Mouse (Mus musculus): ENCODE results near the gene Psma5. TPM values are rescaled to one million over a fixed set of nuclear protein-coding genes. Genes with fewer than 3 reads are reported as not detected.

Gene Psma5
- 213 and 222 TPM in 2 replicates for polyA plus RNA-seq (2016; fragmentation: Nextera tagmentation; extraction: Ambion mirVana)

DNA sequence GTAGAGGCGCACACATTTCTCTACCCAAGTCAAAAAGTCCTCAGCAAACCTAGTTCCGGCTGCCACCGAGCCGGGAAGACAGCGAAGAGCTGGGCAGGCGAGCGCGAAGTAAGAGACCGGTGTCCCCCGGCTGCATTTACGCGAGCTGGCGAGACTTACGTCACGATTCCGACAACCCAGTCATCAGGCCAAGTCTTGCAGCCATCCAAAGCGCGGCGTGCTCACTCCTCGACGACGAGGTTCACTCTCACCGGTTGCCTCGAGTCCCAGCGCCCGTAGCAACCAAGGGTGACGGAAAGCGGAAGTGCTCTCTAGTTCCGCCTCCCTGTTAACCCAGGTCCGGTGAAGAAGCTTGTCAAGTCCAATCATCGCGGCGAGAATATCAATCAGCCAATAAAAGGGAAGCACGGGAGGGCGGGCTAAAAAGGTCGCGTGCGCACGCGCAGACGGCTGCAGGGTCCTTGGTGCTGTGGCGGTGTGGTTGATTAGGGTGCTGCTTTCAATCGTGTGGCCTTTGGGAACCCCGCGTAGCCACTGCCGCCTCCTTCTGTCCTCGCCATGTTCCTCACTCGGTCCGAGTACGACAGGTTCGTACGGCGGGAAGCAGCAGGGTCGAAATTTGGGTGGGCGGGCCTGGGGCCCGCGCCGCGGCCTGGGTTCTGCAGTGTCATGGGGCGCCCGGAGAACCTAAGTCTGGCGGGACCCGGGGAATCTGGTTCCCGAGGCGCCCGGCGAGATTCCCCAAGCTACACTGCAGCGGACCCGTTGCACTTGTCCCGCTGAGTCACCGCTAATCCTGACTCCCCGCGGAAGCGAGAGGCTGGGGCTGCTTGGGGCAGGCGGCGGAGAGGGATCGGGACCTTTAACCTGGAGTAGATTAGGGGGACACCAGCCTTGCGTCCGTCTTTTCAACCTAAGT is at the start of gene Psma5:
Psma5 (plus strand) TSS at position 208 of the 919 bp plus-strand sequence.
- Histone ChIP-seq H3K27ac (peak within 1 kb of the TSS; percentile 92), H3K9ac (peak within 1 kb of the TSS; percentile 89), H3K9me3 (replicated peaks) (no peaks in the 10 kb centered on the region), H3K4me2 (peak within 1 kb of the TSS; percentile 85), H3K27me3 (replicated peaks) (no peaks in the 10 kb centered on the region), H3K36me3 (peaks cover 16% of the 10 kb centered on the region), H3K4me1 (peaks cover 38% of the 10 kb centered on the region), H3K4me3 (peak within 1 kb of the TSS; percentile 94)
- WGBS (ENCODE audit: insufficient replicate concordance) = under 1% methylated on average over 79 of the region's 79 CpGs
- peak; percentile 97 for ATAC-seq

DNA sequence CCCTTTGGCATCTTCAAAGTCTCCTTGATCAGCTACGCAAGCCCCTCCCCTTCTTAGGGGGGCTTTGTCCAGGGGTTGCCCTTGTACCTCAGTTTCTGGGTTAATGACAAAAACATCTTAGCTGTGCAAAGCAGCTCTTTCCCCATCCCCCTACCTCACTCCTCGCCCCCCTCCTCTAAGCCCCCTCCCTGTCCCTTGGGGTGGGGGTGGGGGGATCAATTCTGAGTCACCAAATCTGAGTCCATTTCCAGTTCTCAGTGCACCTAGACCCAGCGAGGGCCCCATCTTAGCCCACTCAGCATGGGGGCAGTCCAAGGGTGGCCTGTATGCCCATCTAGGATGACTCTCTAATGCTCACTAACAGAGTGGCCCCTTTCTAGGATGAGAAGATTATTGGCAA is 47.7 kb upstream of the Psma5 start:
- 0 out of 2 replicates have a peak overlapping the region, but pooled peaks have one; percentile 70 for H3K4me3 ChIP-seq
- H3K27me3 ChIP-seq (replicated peaks) = peaks cover 11% of the 10 kb centered on the region; the same call in 1 of the 2 replicates
- H3K27ac ChIP-seq = no peak overlapping the region
- H3K9ac ChIP-seq = peak overlapping the region; percentile 76
- H3K4me2 ChIP-seq = peak overlapping the region; percentile 97
- H3K4me1 ChIP-seq = peaks cover 32% of the 10 kb centered on the region
- 77% methylated on average over 3 of the region's 3 CpGs for WGBS (ENCODE audit: insufficient replicate concordance)
- no peaks in the 10 kb centered on the region for H3K9me3 ChIP-seq (replicated peaks)
- ATAC-seq = no peak
- H3K36me3 ChIP-seq = peaks cover 35% of the 10 kb centered on the region

DNA sequence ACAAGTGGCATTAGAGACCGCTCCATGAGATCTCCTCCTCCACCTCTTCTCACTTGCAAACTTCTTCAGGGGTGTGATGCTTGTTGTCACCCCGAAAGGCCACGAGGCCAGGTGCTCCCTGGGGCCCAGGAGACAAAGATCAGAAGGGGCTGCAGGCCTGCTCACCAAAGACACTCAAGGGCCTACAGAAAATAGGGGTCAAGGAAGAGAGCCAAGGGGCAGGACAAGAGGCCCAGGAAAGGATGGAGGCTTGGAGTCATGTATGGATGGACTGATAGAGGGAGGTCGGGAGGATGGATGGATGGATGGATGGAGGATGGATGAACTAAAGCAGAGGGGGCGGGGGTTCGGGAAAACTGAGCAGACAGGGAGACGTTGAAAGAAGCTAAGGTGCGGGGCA is 47.2 kb upstream of the Psma5 start:
- Histone ChIP-seq H3K4me1 (peaks cover 28% of the 10 kb centered on the region), H3K36me3 (peaks cover 33% of the 10 kb centered on the region), H3K9ac (peak overlapping the region; percentile 76), H3K4me3 (peak overlapping the region; percentile 70), H3K27me3 (replicated peaks) (peaks cover 16% of the 10 kb centered on the region), H3K9me3 (replicated peaks) (no peaks in the 10 kb centered on the region), H3K27ac (0 out of 2 replicates have a peak overlapping the region, but pooled peaks have one; percentile 71), H3K4me2 (peak overlapping the region; percentile 97)
- WGBS (ENCODE audit: insufficient replicate concordance) = 13% methylated on average over 8 of the region's 8 CpGs
- ATAC-seq = no peak

DNA sequence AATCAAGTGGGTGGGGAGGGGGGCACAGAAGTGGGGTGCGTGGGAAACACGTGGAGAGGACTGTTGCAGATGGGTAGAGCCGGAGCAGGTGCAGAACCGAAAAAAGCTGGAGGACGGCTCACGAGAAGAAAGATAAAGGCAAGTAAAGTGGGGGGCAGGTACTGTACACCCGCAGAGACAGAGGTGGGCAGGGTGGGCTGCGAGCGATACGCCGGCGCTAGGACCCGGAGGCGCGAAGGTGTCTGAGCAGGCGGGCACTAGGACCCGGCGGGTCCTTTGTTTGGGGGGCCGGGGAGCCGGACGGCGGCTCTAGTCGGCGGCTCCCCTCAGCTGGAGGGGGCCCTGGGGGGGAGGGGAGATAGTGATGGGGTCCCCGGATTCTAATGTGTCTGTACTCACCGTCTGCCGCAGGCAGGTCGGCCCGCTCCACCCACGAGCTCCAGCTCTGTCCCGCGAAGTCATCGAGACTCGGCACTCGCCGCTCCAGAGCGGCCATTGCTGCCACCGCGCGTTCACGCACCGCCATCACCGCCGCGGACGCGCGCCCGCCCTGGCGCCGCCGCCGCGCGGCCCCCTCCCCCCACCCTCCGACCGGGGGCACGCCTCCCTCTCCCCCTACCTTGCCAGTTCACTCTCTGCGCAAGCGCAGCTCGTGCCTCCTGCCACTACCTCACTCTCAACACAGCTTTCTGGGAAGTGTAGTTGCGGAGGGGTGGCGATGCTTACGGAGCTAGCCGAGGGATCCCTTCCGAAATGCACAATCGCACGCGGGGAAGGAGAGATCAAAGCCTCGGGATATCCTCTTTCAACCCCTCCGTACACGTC is 46.6 kb upstream of the Psma5 start:
- Histone ChIP-seq H3K27me3 (replicated peaks) (peaks cover 20% of the 10 kb centered on the region), H3K27ac (peak overlapping the region; percentile 71), H3K9me3 (replicated peaks) (no peaks in the 10 kb centered on the region), H3K4me1 (peaks cover 25% of the 10 kb centered on the region), H3K36me3 (peaks cover 28% of the 10 kb centered on the region), H3K9ac (peak overlapping the region; percentile 76), H3K4me3 (peak overlapping the region; percentile 70), H3K4me2 (peak overlapping the region; percentile 97)
- peak; percentile 93 for ATAC-seq
- under 1% methylated on average over 66 of the region's 72 CpGs for WGBS (ENCODE audit: insufficient replicate concordance)

DNA sequence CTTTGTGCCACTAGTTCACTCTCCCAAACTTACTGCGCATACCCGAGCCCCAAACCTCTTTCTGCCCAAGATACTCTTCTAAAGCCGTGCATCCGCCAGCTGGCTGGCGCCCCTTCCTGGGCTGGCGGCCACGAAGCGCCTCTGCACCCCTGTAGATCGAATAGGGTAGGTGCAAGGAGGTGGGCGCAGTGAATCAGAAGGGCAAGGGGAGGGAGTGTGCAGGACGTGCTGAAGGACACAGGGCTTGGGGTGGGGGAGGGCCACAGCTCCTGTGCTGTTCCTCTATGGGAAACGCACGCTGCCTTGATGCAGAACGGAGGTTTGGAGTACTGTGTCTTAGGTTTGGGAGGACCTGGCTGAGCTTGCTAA is 46.0 kb upstream of the Psma5 start, which contains the start of gene Atxn7l2:
Atxn7l2 (minus strand) TSS at position 164 of the 369 bp plus-strand sequence.
- H3K27ac ChIP-seq = peak within 1 kb of the TSS; percentile 71
- peak; percentile 68 for ATAC-seq
- under 1% methylated on average over 14 of the region's 14 CpGs for WGBS (ENCODE audit: insufficient replicate concordance)

DNA sequence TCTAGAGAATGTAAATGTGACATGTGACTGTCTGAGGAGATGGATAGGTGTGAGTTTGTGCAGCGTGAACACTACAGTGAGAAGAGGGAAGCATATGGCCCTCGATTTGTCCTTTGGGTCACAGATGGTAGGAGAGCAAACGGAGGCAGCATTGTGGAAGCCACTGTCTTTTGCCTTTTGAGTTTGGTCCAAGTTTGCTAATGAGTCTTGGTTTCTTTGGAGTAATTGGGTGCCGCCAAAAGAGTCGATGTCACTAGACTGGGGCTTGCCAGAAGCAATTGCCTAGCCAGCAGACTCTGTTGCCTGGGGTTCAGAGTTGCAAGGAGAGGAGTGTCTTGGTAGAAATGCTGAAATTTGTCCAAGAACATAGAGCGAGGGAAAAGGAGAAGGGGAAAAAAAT is 44.9 kb upstream of the Psma5 start:
- H3K4me1 ChIP-seq = peaks cover 25% of the 10 kb centered on the region
- 75% methylated on average over 6 of the region's 6 CpGs for WGBS (ENCODE audit: insufficient replicate concordance)
- peaks cover 32% of the 10 kb centered on the region for H3K27me3 ChIP-seq (replicated peaks)
- no peak for ATAC-seq
- no peak overlapping the region for H3K27ac ChIP-seq
- no peak overlapping the region for H3K4me2 ChIP-seq
- no peaks in the 10 kb centered on the region for H3K9me3 ChIP-seq (replicated peaks)
- H3K4me3 ChIP-seq = no peak overlapping the region
- H3K9ac ChIP-seq = no peak overlapping the region
- H3K36me3 ChIP-seq = peaks cover 11% of the 10 kb centered on the region

More for the DNA sequence above, 46.0 kb upstream of the Psma5 start, which contains the start of gene Atxn7l2:
- Histone ChIP-seq H3K4me1 (peaks cover 25% of the 10 kb centered on the region), H3K4me3 (peak within 1 kb of the TSS; percentile 70), H3K4me2 (peak within 1 kb of the TSS; percentile 97), H3K9ac (peak within 1 kb of the TSS; percentile 76), H3K36me3 (peaks cover 22% of the 10 kb centered on the region), H3K27me3 (replicated peaks) (peaks cover 21% of the 10 kb centered on the region), H3K9me3 (replicated peaks) (no peaks in the 10 kb centered on the region)

DNA sequence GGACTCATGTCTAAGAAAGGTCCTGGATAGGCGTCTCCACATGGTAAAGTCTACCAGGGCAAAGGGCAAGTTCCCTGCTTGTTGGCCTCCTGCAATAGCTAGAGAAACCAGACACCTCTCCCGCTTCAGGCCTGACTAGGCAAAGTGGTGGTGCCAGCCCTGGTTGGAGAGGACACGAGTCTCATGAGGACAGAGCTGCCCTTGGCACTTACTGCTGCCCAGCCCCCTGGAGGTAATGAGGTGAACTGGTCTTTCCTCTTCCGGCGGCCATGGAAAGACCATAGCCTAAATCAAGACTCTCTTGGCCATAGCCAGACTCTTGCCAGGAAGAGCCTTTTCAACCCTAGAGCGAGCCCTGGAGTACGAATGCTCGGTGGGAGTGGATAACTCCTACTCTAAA is 44.3 kb upstream of the Psma5 start:
- Histone ChIP-seq H3K27ac (no peak overlapping the region), H3K4me1 (peaks cover 25% of the 10 kb centered on the region), H3K27me3 (replicated peaks) (peaks cover 35% of the 10 kb centered on the region), H3K9me3 (replicated peaks) (no peaks in the 10 kb centered on the region), H3K36me3 (peaks cover 5% of the 10 kb centered on the region; the same call in 1 of the 2 replicates), H3K4me2 (no peak overlapping the region), H3K9ac (no peak overlapping the region), H3K4me3 (no peak overlapping the region)
- ATAC-seq = no peak
- WGBS (ENCODE audit: insufficient replicate concordance) = 71% methylated on average over 8 of the region's 8 CpGs

DNA sequence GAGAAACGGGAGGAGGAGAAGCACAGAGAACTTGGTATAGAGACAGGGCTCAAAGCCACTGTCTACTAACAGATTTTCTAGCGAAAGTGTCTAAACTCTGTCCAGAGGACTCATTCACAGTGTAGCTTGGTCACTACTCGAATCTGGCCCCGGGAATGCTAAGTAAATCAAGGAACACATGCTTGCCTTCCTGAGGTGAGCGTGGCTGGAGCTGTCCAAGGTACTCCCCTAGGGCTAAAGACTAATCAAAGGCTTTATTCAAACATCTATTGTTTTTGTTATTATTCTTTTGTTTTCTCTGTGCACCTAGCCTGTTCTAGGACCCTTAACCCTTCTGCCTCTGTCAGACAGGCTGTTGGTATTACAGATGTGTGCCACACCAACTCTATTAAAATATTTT is 42.0 kb upstream of the Psma5 start:
- Histone ChIP-seq H3K27me3 (replicated peaks) (peaks cover 55% of the 10 kb centered on the region), H3K4me1 (peaks cover 8% of the 10 kb centered on the region), H3K9me3 (replicated peaks) (no peaks in the 10 kb centered on the region), H3K36me3 (no peaks in the 10 kb centered on the region), H3K4me2 (no peak overlapping the region), H3K9ac (no peak overlapping the region), H3K4me3 (no peak overlapping the region), H3K27ac (no peak overlapping the region)
- WGBS (ENCODE audit: insufficient replicate concordance) = 15% methylated on average over 5 of the region's 5 CpGs
- no peak for ATAC-seq

DNA sequence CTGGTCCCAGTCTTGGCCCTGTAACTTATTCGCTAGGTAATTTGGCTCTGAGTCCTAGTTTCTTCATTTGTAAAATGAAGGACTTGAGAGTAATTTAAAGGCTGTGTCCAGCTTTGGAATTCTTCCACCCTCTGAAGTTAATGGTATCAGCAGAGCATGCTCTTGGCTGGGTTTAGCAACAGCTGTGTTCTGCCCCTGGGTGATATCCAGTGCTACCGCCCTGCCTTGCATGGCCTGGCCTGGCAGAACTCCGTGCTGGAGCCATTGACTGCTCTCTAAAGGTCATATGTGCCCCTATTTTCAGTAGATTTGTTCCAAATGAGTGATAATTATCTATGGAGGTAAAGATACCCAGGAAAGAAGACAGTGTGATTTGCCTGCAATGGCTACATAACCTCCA is 36.1 kb upstream of the Psma5 start:
- ATAC-seq = no peak
- peaks cover 91% of the 10 kb centered on the region for H3K27me3 ChIP-seq (replicated peaks)

DNA sequence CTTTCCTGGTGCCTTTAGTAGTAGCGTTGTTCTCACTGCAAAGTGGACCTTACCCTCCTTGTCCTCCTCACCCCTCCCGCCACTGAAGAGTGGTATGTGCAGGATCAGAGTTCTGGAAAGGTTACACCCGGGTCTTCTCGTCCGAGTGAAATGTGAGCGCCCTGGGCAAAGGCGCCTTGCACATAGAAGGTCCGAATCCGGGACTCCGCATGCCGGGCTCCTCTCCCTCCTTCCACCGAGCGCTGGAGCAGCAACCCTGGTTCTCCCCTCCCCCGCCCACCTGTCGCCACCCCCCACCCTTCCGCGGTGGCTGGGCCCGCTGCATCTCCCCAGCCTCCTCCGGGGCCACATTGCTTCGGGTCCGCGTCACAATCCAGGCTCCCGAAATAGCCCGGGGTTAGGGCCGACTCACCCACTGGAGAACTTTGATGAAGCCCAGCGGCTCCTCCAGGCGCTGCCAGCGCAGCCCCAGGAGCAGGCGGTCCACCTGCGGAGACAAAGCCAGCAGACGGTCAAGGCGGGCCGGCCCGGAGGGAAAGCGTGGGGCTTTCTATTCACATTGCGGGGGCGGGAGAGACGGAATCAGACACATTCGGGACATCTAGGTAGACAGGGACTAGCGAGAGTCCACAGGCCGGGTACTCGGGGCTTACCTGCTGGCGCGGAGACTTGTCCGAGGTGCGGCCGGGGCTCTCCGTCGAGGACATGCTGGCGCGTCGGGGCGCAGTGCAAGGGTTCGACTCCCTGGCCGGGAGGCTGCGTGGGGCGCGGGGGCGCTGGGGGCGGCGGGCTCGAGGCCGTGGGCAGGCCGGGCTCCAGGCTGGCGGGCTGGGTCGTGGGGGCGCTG is 30.8 kb upstream of the Psma5 start:
- peaks cover 86% of the 10 kb centered on the region for H3K27me3 ChIP-seq (replicated peaks)
- ATAC-seq = no peak

More for the DNA sequence above, 36.1 kb upstream of the Psma5 start:
- Histone ChIP-seq H3K36me3 (no peaks in the 10 kb centered on the region), H3K9me3 (replicated peaks) (no peaks in the 10 kb centered on the region), H3K4me3 (no peak overlapping the region), H3K9ac (no peak overlapping the region), H3K4me1 (no peaks in the 10 kb centered on the region), H3K4me2 (no peak overlapping the region), H3K27ac (no peak overlapping the region)
- 53% methylated on average over 3 of the region's 3 CpGs for WGBS (ENCODE audit: insufficient replicate concordance)

More for the DNA sequence above, 30.8 kb upstream of the Psma5 start:
- Histone ChIP-seq H3K4me3 (peak overlapping the region; percentile 42), H3K36me3 (no peaks in the 10 kb centered on the region), H3K27ac (no peak overlapping the region), H3K4me2 (peak overlapping the region; percentile 60), H3K9ac (no peak overlapping the region), H3K9me3 (replicated peaks) (no peaks in the 10 kb centered on the region), H3K4me1 (peaks cover 9% of the 10 kb centered on the region)
- 6% methylated on average over 67 of the region's 67 CpGs for WGBS (ENCODE audit: insufficient replicate concordance)

Data from liver, embryonic 12.5 days (tissue).